Mouse (Mus musculus): Measurements from ENCODE around the gene Bcl2l11.
"Not testable (repeated sequence)": the region's sequence is repeated elsewhere in the genome, so short reads cannot be mapped to it uniquely, and the experiment has no call there.

GRCm38 (mm10) chr2:128098118-128098517 lies 27.7 kb upstream of the Bcl2l11 start:
- TF ChIP-seq CTCF (IDR thresholded peaks at IDR 0.05); POLR2A (IDR thresholded peaks at IDR 0.05; ENCODE audit: insufficient read depth, low read depth, low read length): not testable (repeated sequence)
